Mouse (Mus musculus): ENCODE measurements around the gene Gm2056. TPM values are rescaled to one million over a fixed set of nuclear protein-coding genes. Genes with fewer than 3 reads are reported as not detected.
"Not testable (repeated sequence)": the region's sequence is repeated elsewhere in the genome, so short reads cannot be mapped to it uniquely, and the experiment has no call there.

The Gm2056 gene
- total and polyA plus RNA-seq, 3 experiments, result not detected

GRCm38 (mm10) chr12:88032250-88032649, 5.4 kb downstream of the Gm2056 start:
- H3K4me3 ChIP-seq (ENCODE audit: control insufficient read depth in 1 of 2, insufficient read depth in 1 of 2, low read depth in 2 of 2, low read length in 2 of 2); H3K79me2 ChIP-seq (ENCODE audit: control insufficient read depth, insufficient read depth, low read length, poor library complexity); H3K9me3 ChIP-seq (replicated peaks; ENCODE audit: insufficient read depth, low read length); H3K27me3 ChIP-seq (ENCODE audit: control insufficient read depth in 1 of 2, insufficient read depth in 2 of 2, low read length in 2 of 2); H3K27ac ChIP-seq (ENCODE audit: control insufficient read depth, low read depth, low read length); H3K36me3 ChIP-seq (ENCODE audit: control insufficient read depth in 1 of 2, insufficient read depth in 2 of 2, low read length in 2 of 2); H3K9ac ChIP-seq (ENCODE audit: control insufficient read depth, low read depth, low read length, poor library complexity, severe bottlenecking); H3K4me1 ChIP-seq (ENCODE audit: control insufficient read depth in 1 of 2, insufficient read depth in 2 of 2, low read length in 2 of 2): not testable (repeated sequence)
- peak; percentile 62 for DNase-seq (ENCODE audit: low read depth, low spot score)
- TF ChIP-seq ZNF384 (IDR thresholded peaks at IDR 0.05; ENCODE audit: low read depth, low read length), result peak; percentile 73
- peak; percentile 76; the same call in 1 of the 2 replicates for TF ChIP-seq MAX (IDR thresholded peaks at IDR 0.05; ENCODE audit: low read length)
- TF ChIP-seq USF2 (IDR thresholded peaks at IDR 0.05; ENCODE audit: borderline replicate concordance in 1 of 2, insufficient read depth in 1 of 2, low read depth in 1 of 2, low read length in 2 of 2), result 0 out of 4 replicates have a peak, but pooled peaks of 1 of the 2 experiments have one; percentile 32
- peak; percentile 43; the same call in 1 of the 2 replicates for TF ChIP-seq GATA1 (IDR thresholded peaks at IDR 0.05; ENCODE audit: low read depth, low read length)
- TF ChIP-seq USF1 (IDR thresholded peaks at IDR 0.05; ENCODE audit: low read depth, low read length), result peak; percentile 85
- TF ChIP-seq ETS1 (IDR thresholded peaks at IDR 0.05; ENCODE audit: low read depth, low read length), result 0 out of 2 replicates have a peak, but pooled peaks have one; percentile 49
- peak; percentile 23; the same call in 1 of the 2 replicates for TF ChIP-seq SIN3A (IDR thresholded peaks at IDR 0.05; ENCODE audit: low read length)
- peak; percentile 58 for TF ChIP-seq TAL1 (IDR thresholded peaks at IDR 0.05; ENCODE audit: low read length)
- 0 out of 2 replicates have a peak, but pooled peaks have one; percentile 56 for TF ChIP-seq MYC (IDR thresholded peaks at IDR 0.05; ENCODE audit: low read depth, low read length)
- TF ChIP-seq EP300 (IDR thresholded peaks at IDR 0.05; ENCODE audit: low read depth in 1 of 2, low read length in 2 of 2), result peak; percentile 67 to 79
- TF ChIP-seq MXI1 (IDR thresholded peaks at IDR 0.05; ENCODE audit: low read depth, low read length), result peak; percentile 58; the same call in 1 of the 2 replicates
- TF ChIP-seq MYB (IDR thresholded peaks at IDR 0.05; ENCODE audit: low read depth, low read length), result 0 out of 2 replicates have a peak, but pooled peaks have one; percentile 15
- TF ChIP-seq TCF12 (IDR thresholded peaks at IDR 0.05; ENCODE audit: low read depth, low read length), result peak; percentile 73

- not testable (repeated sequence) for H3K9me3 ChIP-seq (replicated peaks; ENCODE audit: insufficient read depth, low read length); H3K9ac ChIP-seq (ENCODE audit: control insufficient read depth, low read depth, low read length, poor library complexity, severe bottlenecking); H3K79me2 ChIP-seq (ENCODE audit: control insufficient read depth, insufficient read depth, low read length, poor library complexity); H3K4me3 ChIP-seq (ENCODE audit: control insufficient read depth in 1 of 2, insufficient read depth in 1 of 2, low read depth in 2 of 2, low read length in 2 of 2); DNase-seq (ENCODE audit: low read depth, low spot score); H3K27ac ChIP-seq (ENCODE audit: control insufficient read depth, low read depth, low read length); H3K27me3 ChIP-seq (ENCODE audit: control insufficient read depth in 1 of 2, insufficient read depth in 2 of 2, low read length in 2 of 2)
- Histone ChIP-seq H3K36me3 (ENCODE audit: control insufficient read depth in 1 of 2, insufficient read depth in 2 of 2, low read length in 2 of 2) (peaks cover 0 to 14% of the 10 kb centered on the region in 2 experiments; a peak in 2 of 4 replicates), H3K4me1 (ENCODE audit: control insufficient read depth in 1 of 2, insufficient read depth in 2 of 2, low read length in 2 of 2) (peaks cover 0 to 16% of the 10 kb centered on the region in 2 experiments; a peak in 2 of 4 replicates)
Observed at GRCm38 (mm10) chr12:88039062-88039461, 12.3 kb downstream of the Gm2056 start.

DNA sequence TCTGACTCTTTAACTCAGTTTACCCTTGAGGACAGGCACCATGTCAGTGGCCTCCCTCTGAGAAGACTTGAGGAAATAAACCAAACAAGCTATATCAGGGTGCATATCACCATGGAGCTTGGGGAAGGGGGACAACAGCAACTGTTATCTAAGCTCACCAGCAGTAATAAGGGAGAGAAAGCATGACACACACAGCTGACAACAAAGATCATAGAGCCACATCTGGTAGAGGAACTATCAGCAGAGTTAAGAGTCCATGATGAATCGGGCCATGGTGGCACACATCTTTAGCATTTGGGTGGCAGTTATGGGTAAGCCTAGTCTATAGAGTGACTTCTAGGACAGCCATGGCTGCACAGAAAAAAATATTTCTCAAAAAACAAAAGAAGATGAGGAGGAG, 12.9 kb downstream of the Gm2056 start:
- not testable (repeated sequence) for H3K27me3 ChIP-seq (ENCODE audit: control insufficient read depth in 1 of 2, insufficient read depth in 2 of 2, low read length in 2 of 2); H3K4me3 ChIP-seq (ENCODE audit: control insufficient read depth in 1 of 2, insufficient read depth in 1 of 2, low read depth in 2 of 2, low read length in 2 of 2); H3K79me2 ChIP-seq (ENCODE audit: control insufficient read depth, insufficient read depth, low read length, poor library complexity); H3K9me3 ChIP-seq (replicated peaks; ENCODE audit: insufficient read depth, low read length); H3K9ac ChIP-seq (ENCODE audit: control insufficient read depth, low read depth, low read length, poor library complexity, severe bottlenecking)
- Histone ChIP-seq H3K36me3 (ENCODE audit: control insufficient read depth in 1 of 2, insufficient read depth in 2 of 2, low read length in 2 of 2) (peaks cover 0 to 14% of the 10 kb centered on the region in 2 experiments; a peak in 2 of 4 replicates), H3K4me1 (ENCODE audit: control insufficient read depth in 1 of 2, insufficient read depth in 2 of 2, low read length in 2 of 2) (peaks cover 0 to 16% of the 10 kb centered on the region in 2 experiments; a peak in 2 of 4 replicates), H3K27ac (ENCODE audit: control insufficient read depth, low read depth, low read length) (peak overlapping the region; percentile 77)
- TF ChIP-seq EP300 (IDR thresholded peaks at IDR 0.05; ENCODE audit: low read depth in 1 of 2, low read length in 2 of 2) (peak; percentile 47 to 48; a peak in 3 of 4 replicates), TAL1 (IDR thresholded peaks at IDR 0.05; ENCODE audit: low read length) (peak; percentile 64), GATA1 (IDR thresholded peaks at IDR 0.05; ENCODE audit: low read depth, low read length) (peak; percentile 10; the same call in 1 of the 2 replicates), ETS1 (IDR thresholded peaks at IDR 0.05; ENCODE audit: low read depth, low read length) (0 out of 2 replicates have a peak, but pooled peaks have one; percentile 40)
- DNase-seq (ENCODE audit: low read depth, low spot score), result peak; percentile 62

GRCm38 (mm10) chr12:88045226-88045625, 18.4 kb downstream of the Gm2056 start:
- not testable (repeated sequence) for H3K9ac ChIP-seq (ENCODE audit: control insufficient read depth, low read depth, low read length, poor library complexity, severe bottlenecking); H3K27ac ChIP-seq (ENCODE audit: control insufficient read depth, low read depth, low read length); H3K27me3 ChIP-seq (ENCODE audit: control insufficient read depth in 1 of 2, insufficient read depth in 2 of 2, low read length in 2 of 2); H3K4me1 ChIP-seq (ENCODE audit: control insufficient read depth in 1 of 2, insufficient read depth in 2 of 2, low read length in 2 of 2); H3K36me3 ChIP-seq (ENCODE audit: control insufficient read depth in 1 of 2, insufficient read depth in 2 of 2, low read length in 2 of 2); H3K4me3 ChIP-seq (ENCODE audit: control insufficient read depth in 1 of 2, insufficient read depth in 1 of 2, low read depth in 2 of 2, low read length in 2 of 2); DNase-seq (ENCODE audit: low read depth, low spot score); H3K79me2 ChIP-seq (ENCODE audit: control insufficient read depth, insufficient read depth, low read length, poor library complexity); H3K9me3 ChIP-seq (replicated peaks; ENCODE audit: insufficient read depth, low read length)
